Mouse (Mus musculus): Measurements from ENCODE around the gene Arpin. TPM values are rescaled to one million over a fixed set of nuclear protein-coding genes. Genes with fewer than 3 reads are reported as not detected.

Arpin gene
- polyA plus RNA-seq, 1 experiment from 2014 or later: 22.6 TPM

GRCm38 (mm10) chr7:79888603-79889002, 46.6 kb downstream of the Arpin start:
- Histone ChIP-seq H3K4me3 (ENCODE audit: low read depth, low read length) (no peak overlapping the region), H3K27ac (ENCODE audit: low read length) (0 out of 2 replicates have a peak overlapping the region, but pooled peaks have one; percentile 38), H3K36me3 (ENCODE audit: insufficient read depth, low read length) (no peaks in the 10 kb centered on the region), H3K4me2 (replicated peaks; ENCODE audit: low read depth, low read length) (no peak overlapping the region), H3K9me3 (ENCODE audit: low read length) (no peaks in the 10 kb centered on the region), H3K4me1 (ENCODE audit: insufficient read depth, low read depth, low read length) (no peaks in the 10 kb centered on the region), H3K9ac (replicated peaks; ENCODE audit: low read depth) (no peak overlapping the region), H3K27me3 (replicated peaks; ENCODE audit: insufficient read depth, low read length) (no peaks in the 10 kb centered on the region)
- TF ChIP-seq CTCF (IDR thresholded peaks at IDR 0.05) (no peak), EP300 (IDR thresholded peaks at IDR 0.05) (no peak)
- 60% methylated on average over 9 of the region's 9 CpGs for WGBS
- peak; percentile 40 for DNase-seq (ENCODE audit: low spot score)
- ATAC-seq: peak; percentile 78

- Histone ChIP-seq H3K4me2 (replicated peaks; ENCODE audit: low read depth, low read length) (no peak overlapping the region), H3K9ac (replicated peaks; ENCODE audit: low read depth) (no peak overlapping the region), H3K27ac (ENCODE audit: low read length) (no peak overlapping the region), H3K9me3 (ENCODE audit: low read length) (no peaks in the 10 kb centered on the region), H3K27me3 (replicated peaks; ENCODE audit: insufficient read depth, low read length) (no peaks in the 10 kb centered on the region), H3K36me3 (ENCODE audit: insufficient read depth, low read length) (peaks cover 11% of the 10 kb centered on the region; the same call in 1 of the 2 replicates), H3K4me3 (ENCODE audit: low read depth, low read length) (no peak overlapping the region), H3K4me1 (ENCODE audit: insufficient read depth, low read depth, low read length) (no peaks in the 10 kb centered on the region)
- no peak for TF ChIP-seq EP300 (IDR thresholded peaks at IDR 0.05)
- no peak for TF ChIP-seq CTCF (IDR thresholded peaks at IDR 0.05)
- WGBS: 78% methylated on average over 7 of the region's 7 CpGs
- no peak for ATAC-seq
- no peak for DNase-seq (ENCODE audit: low spot score)
These were observed 51.4 kb downstream of the Arpin start for GRCm38 (mm10) chr7:79883613-79884334.

- 64% methylated on average over 6 of the region's 6 CpGs for WGBS
- ATAC-seq (no peak), DNase-seq (ENCODE audit: low spot score) (no peak)
- H3K9ac ChIP-seq (replicated peaks; ENCODE audit: low read depth): no peak overlapping the region
- H3K27ac ChIP-seq (ENCODE audit: low read length): no peak overlapping the region
- no peak overlapping the region for H3K4me3 ChIP-seq (ENCODE audit: low read depth, low read length)
- no peaks in the 10 kb centered on the region for H3K9me3 ChIP-seq (ENCODE audit: low read length)
- no peaks in the 10 kb centered on the region for H3K4me1 ChIP-seq (ENCODE audit: insufficient read depth, low read depth, low read length)
- H3K4me2 ChIP-seq (replicated peaks; ENCODE audit: low read depth, low read length): no peak overlapping the region
- TF ChIP-seq EP300 (IDR thresholded peaks at IDR 0.05) (no peak), CTCF (IDR thresholded peaks at IDR 0.05) (no peak)
- peaks cover 11% of the 10 kb centered on the region; the same call in 1 of the 2 replicates for H3K36me3 ChIP-seq (ENCODE audit: insufficient read depth, low read length)
- no peaks in the 10 kb centered on the region for H3K27me3 ChIP-seq (replicated peaks; ENCODE audit: insufficient read depth, low read length)
These were observed 53.3 kb downstream of the Arpin start for GRCm38 (mm10) chr7:79881901-79882300.

DNA sequence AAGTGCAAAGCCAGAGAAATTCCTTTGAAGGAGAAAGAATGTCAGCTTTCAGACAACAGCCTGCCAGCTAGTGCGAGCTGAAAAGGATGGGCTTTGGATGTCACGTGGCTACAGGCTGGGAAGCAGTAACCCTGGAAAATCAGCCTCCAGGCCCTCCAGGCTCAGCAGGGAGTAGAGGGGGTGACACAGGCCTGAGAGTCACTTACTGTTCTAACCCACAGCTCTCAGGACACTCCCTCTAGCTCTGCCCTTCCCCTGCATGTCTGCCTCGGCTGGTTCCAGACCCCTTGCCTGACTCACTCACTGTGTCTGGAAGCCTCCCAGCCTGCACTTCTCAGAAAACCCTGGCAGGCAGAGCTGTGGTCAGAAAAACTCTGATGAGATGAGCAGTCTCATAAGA, 54.2 kb downstream of the Arpin start:
- Histone ChIP-seq H3K27ac (ENCODE audit: low read length) (no peak overlapping the region), H3K9me3 (ENCODE audit: low read length) (no peaks in the 10 kb centered on the region), H3K27me3 (replicated peaks; ENCODE audit: insufficient read depth, low read length) (no peaks in the 10 kb centered on the region), H3K36me3 (ENCODE audit: insufficient read depth, low read length) (peaks cover 11% of the 10 kb centered on the region; the same call in 1 of the 2 replicates), H3K4me3 (ENCODE audit: low read depth, low read length) (no peak overlapping the region), H3K4me2 (replicated peaks; ENCODE audit: low read depth, low read length) (no peak overlapping the region), H3K4me1 (ENCODE audit: insufficient read depth, low read depth, low read length) (no peaks in the 10 kb centered on the region), H3K9ac (replicated peaks; ENCODE audit: low read depth) (no peak overlapping the region)
- ATAC-seq (peak; percentile 70), DNase-seq (ENCODE audit: low spot score) (peak; percentile 23)
- WGBS: 25% methylated on average over 3 of the region's 3 CpGs
- TF ChIP-seq EP300 (IDR thresholded peaks at IDR 0.05) (no peak), CTCF (IDR thresholded peaks at IDR 0.05) (no peak)

- no peaks in the 10 kb centered on the region for H3K4me1 ChIP-seq (ENCODE audit: insufficient read depth, low read depth, low read length)
- H3K27me3 ChIP-seq (replicated peaks; ENCODE audit: insufficient read depth, low read length): no peaks in the 10 kb centered on the region
- H3K36me3 ChIP-seq (ENCODE audit: insufficient read depth, low read length): peaks cover 11% of the 10 kb centered on the region; the same call in 1 of the 2 replicates
- no peak overlapping the region for H3K4me2 ChIP-seq (replicated peaks; ENCODE audit: low read depth, low read length)
- no peak for DNase-seq (ENCODE audit: low spot score)
- WGBS: 89% methylated on average over 6 of the region's 6 CpGs
- no peak for ATAC-seq
- H3K9me3 ChIP-seq (ENCODE audit: low read length): no peaks in the 10 kb centered on the region
- no peak overlapping the region for H3K4me3 ChIP-seq (ENCODE audit: low read depth, low read length)
- no peak overlapping the region for H3K27ac ChIP-seq (ENCODE audit: low read length)
- no peak overlapping the region for H3K9ac ChIP-seq (replicated peaks; ENCODE audit: low read depth)
- TF ChIP-seq CTCF (IDR thresholded peaks at IDR 0.05): no peak
- no peak for TF ChIP-seq EP300 (IDR thresholded peaks at IDR 0.05)
These were observed 55.1 kb downstream of the Arpin start for GRCm38 (mm10) chr7:79880033-79880432.

- H3K36me3 ChIP-seq (ENCODE audit: insufficient read depth, low read length): peaks cover 11% of the 10 kb centered on the region; the same call in 1 of the 2 replicates
- no peak for ATAC-seq
- H3K9ac ChIP-seq (replicated peaks; ENCODE audit: low read depth): no peak overlapping the region
- H3K4me3 ChIP-seq (ENCODE audit: low read depth, low read length): no peak overlapping the region
- no peaks in the 10 kb centered on the region for H3K4me1 ChIP-seq (ENCODE audit: insufficient read depth, low read depth, low read length)
- H3K27me3 ChIP-seq (replicated peaks; ENCODE audit: insufficient read depth, low read length): no peaks in the 10 kb centered on the region
- no peak for TF ChIP-seq CTCF (IDR thresholded peaks at IDR 0.05)
- TF ChIP-seq EP300 (IDR thresholded peaks at IDR 0.05): no peak
- no peak overlapping the region for H3K4me2 ChIP-seq (replicated peaks; ENCODE audit: low read depth, low read length)
- no peak overlapping the region for H3K27ac ChIP-seq (ENCODE audit: low read length)
- DNase-seq (ENCODE audit: low spot score): no peak
- H3K9me3 ChIP-seq (ENCODE audit: low read length): no peaks in the 10 kb centered on the region
- 68% methylated on average over 2 of the region's 2 CpGs for WGBS
These were observed 56.6 kb downstream of the Arpin start for GRCm38 (mm10) chr7:79878455-79879025.

Small RNAs within 50 kb of the gene (microRNA-seq; reads per million reads assigned to microRNA genes)
- not detected for gene Gm24541

Other genes starting within 250 kb of the Arpin start
- 1.6 and 1.7 TPM in 2 replicates for gene Kif7, start 219.6 kb downstream of the Arpin start, polyA plus RNA-seq (2015; fragmentation: Nextera tagmentation; extraction: Ambion mirVana)
- 0.45 and 0.60 TPM in 2 replicates for gene Plin1, start 202.5 kb downstream of the Arpin start, polyA plus RNA-seq (2015; fragmentation: Nextera tagmentation; extraction: Ambion mirVana)
- gene Pex11a, start 192.2 kb downstream of the Arpin start, polyA plus RNA-seq (2015; fragmentation: Nextera tagmentation; extraction: Ambion mirVana): 17.8 and 23.9 TPM in 2 replicates
- 1.6 and 2.0 TPM in 2 replicates for gene Wdr93, start 192.2 kb downstream of the Arpin start, polyA plus RNA-seq (2015; fragmentation: Nextera tagmentation; extraction: Ambion mirVana)
- gene Mesp1, start 141.6 kb downstream of the Arpin start, polyA plus RNA-seq (2015; fragmentation: Nextera tagmentation; extraction: Ambion mirVana): 0.11 and 0.21 TPM in 2 replicates
- gene Mesp2, start 124.6 kb downstream of the Arpin start, polyA plus RNA-seq (2015; fragmentation: Nextera tagmentation; extraction: Ambion mirVana): 0.92 and 0.99 TPM in 2 replicates
- 11.6 TPM in 2 replicates for gene Anpep, start 74.3 kb downstream of the Arpin start, polyA plus RNA-seq (2015; fragmentation: Nextera tagmentation; extraction: Ambion mirVana)
- 11.8 and 12.0 TPM in 2 replicates for gene Ap3s2, start 14.7 kb downstream of the Arpin start, polyA plus RNA-seq (2015; fragmentation: Nextera tagmentation; extraction: Ambion mirVana)
- gene Zfp710, start 89.5 kb upstream of the Arpin start, polyA plus RNA-seq (2015; fragmentation: Nextera tagmentation; extraction: Ambion mirVana): 11.1 and 12.9 TPM in 2 replicates
- gene Idh2, start 180.0 kb upstream of the Arpin start, polyA plus RNA-seq (2015; fragmentation: Nextera tagmentation; extraction: Ambion mirVana): 296 and 298 TPM in 2 replicates